Mouse (Mus musculus): ENCODE data around the gene Trim50. TPM values are rescaled to one million over a fixed set of nuclear protein-coding genes. Genes with fewer than 3 reads are reported as not detected.
"Not testable (repeated sequence)": the region's sequence is repeated elsewhere in the genome, so short reads cannot be mapped to it uniquely, and the experiment has no call there.

Gene Trim50
- polyA plus RNA-seq, 1 experiment from 2014 or later: not detected

DNA sequence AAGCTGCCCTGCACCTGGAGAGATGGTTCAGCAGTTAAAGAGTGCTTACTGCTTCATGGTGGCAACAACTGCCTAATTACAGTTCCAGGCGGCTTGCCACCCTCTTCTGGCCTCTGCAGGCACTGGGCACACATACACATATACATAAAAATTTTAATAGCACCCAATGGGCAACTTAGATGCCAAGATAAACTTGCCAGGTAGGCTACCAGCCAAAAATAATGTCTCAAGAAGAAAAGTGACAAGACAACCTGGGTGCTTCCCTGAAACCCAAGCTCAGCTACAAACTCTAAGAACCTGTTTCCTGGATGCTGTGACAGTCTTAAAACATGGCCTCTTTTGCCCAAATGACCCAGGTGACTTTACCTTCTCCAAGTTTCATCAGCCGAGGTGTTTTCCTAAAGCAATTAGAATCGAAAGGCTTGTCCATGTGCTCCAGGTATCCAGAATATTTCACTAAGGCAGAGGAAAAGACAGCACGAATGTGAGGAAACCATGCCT is 5.5 kb upstream of the Trim50 start:
- H3K4me3 ChIP-seq: no peak overlapping the region
- WGBS: 67% methylated on average over 4 of the region's 4 CpGs
- H3K4me2 ChIP-seq: no peak overlapping the region
- no peak overlapping the region for H3K9ac ChIP-seq
- no peaks in the 10 kb centered on the region for H3K36me3 ChIP-seq
- no peaks in the 10 kb centered on the region for H3K4me1 ChIP-seq (replicated peaks)
- no peaks in the 10 kb centered on the region for H3K27me3 ChIP-seq
- no peaks in the 10 kb centered on the region for H3K9me3 ChIP-seq
- no peak for ATAC-seq (ENCODE audit: low FRiP score, low read depth)
- no peak overlapping the region for H3K27ac ChIP-seq (replicated peaks)

GRCm38 (mm10) chr5:135349862-135350261 is 3.2 kb upstream of the Trim50 start, which contains the start of gene Fkbp6:
Gene Fkbp6 (minus strand): TSS chr5:135350044.
- H3K9ac ChIP-seq: no peak within 1 kb of the TSS
- no peaks in the 10 kb centered on the region for H3K4me1 ChIP-seq (replicated peaks)
- ATAC-seq (ENCODE audit: low FRiP score, low read depth): no peak
- H3K27me3 ChIP-seq: 0 out of 2 replicates have a peak, but pooled peaks cover 3% of the 10 kb centered on the region
- no peak within 1 kb of the TSS for H3K4me3 ChIP-seq
- H3K36me3 ChIP-seq: no peaks in the 10 kb centered on the region
- 87% methylated on average over 35 of the region's 35 CpGs for WGBS
- H3K4me2 ChIP-seq: no peak within 1 kb of the TSS
- no peak within 1 kb of the TSS for H3K27ac ChIP-seq (replicated peaks)
- H3K9me3 ChIP-seq: no peaks in the 10 kb centered on the region

- 0 out of 2 replicates have a peak, but pooled peaks cover 3% of the 10 kb centered on the region for H3K27me3 ChIP-seq
- H3K9me3 ChIP-seq: no peaks in the 10 kb centered on the region
- no peak for ATAC-seq (ENCODE audit: low FRiP score, low read depth)
- WGBS: 87% methylated on average over 13 of the region's 13 CpGs
- no peak overlapping the region for H3K27ac ChIP-seq (replicated peaks)
- no peaks in the 10 kb centered on the region for H3K36me3 ChIP-seq
- H3K4me1 ChIP-seq (replicated peaks): no peaks in the 10 kb centered on the region
- H3K9ac ChIP-seq: no peak overlapping the region
- no peak overlapping the region for H3K4me2 ChIP-seq
- H3K4me3 ChIP-seq: no peak overlapping the region
Observed at GRCm38 (mm10) chr5:135351606-135352005, 1.5 kb upstream of the Trim50 start.

GRCm38 (mm10) chr5:135353564-135353963 is 469 bp downstream of the Trim50 start:
- no peak for ATAC-seq (ENCODE audit: low FRiP score, low read depth)
- no peak overlapping the region for H3K4me3 ChIP-seq
- WGBS: 19% methylated on average over 20 of the region's 20 CpGs

DNA sequence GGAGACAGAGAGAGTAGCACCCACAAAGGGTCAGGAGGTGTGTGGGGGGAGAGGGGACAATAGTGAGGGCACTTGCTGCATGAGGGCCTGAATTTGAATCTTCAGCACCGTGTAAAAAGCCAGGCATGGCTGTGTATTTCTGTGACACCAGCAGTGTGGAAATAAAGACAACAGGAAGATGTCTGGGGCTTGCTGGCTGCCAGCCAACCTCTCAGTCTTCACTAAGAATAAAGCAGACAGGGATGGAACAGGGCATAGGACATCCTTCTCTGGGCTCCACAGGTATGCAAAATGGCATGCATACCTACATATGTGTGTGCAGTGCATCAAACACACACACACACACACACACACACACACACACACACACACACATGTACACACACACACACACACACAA is 3.0 kb downstream of the Trim50 start:
- Histone ChIP-seq H3K4me1 (replicated peaks) (no peaks in the 10 kb centered on the region), H3K36me3 (no peaks in the 10 kb centered on the region), H3K27me3 (0 out of 2 replicates have a peak, but pooled peaks cover 3% of the 10 kb centered on the region), H3K9me3 (peaks cover 4% of the 10 kb centered on the region; the same call in 1 of the 2 replicates), H3K27ac (replicated peaks) (no peak overlapping the region), H3K9ac (no peak overlapping the region), H3K4me2 (no peak overlapping the region), H3K4me3 (no peak overlapping the region)
- WGBS: 39% methylated on average over 1 of the region's 1 CpGs
- no peak for ATAC-seq (ENCODE audit: low FRiP score, low read depth)

More at GRCm38 (mm10) chr5:135353564-135353963, 469 bp downstream of the Trim50 start:
- peaks cover 4% of the 10 kb centered on the region; the same call in 1 of the 2 replicates for H3K9me3 ChIP-seq
- H3K4me2 ChIP-seq: no peak overlapping the region
- no peak overlapping the region for H3K9ac ChIP-seq
- 0 out of 2 replicates have a peak, but pooled peaks cover 3% of the 10 kb centered on the region for H3K27me3 ChIP-seq
- H3K27ac ChIP-seq (replicated peaks): no peak overlapping the region
- H3K4me1 ChIP-seq (replicated peaks): no peaks in the 10 kb centered on the region
- no peaks in the 10 kb centered on the region for H3K36me3 ChIP-seq

GRCm38 (mm10) chr5:135357556-135357955 is 4.5 kb downstream of the Trim50 start:
- no peaks in the 10 kb centered on the region for H3K4me1 ChIP-seq (replicated peaks)
- H3K4me2 ChIP-seq: no peak overlapping the region
- no peak overlapping the region for H3K27ac ChIP-seq (replicated peaks)
- no peak overlapping the region for H3K9ac ChIP-seq
- ATAC-seq (ENCODE audit: low FRiP score, low read depth): no peak
- 92% methylated on average over 2 of the region's 2 CpGs for WGBS
- H3K36me3 ChIP-seq: no peaks in the 10 kb centered on the region
- 0 out of 2 replicates have a peak, but pooled peaks cover 3% of the 10 kb centered on the region for H3K27me3 ChIP-seq
- H3K9me3 ChIP-seq: peaks cover 4% of the 10 kb centered on the region; the same call in 1 of the 2 replicates
- no peak overlapping the region for H3K4me3 ChIP-seq

GRCm38 (mm10) chr5:135359772-135360171 is 6.7 kb downstream of the Trim50 start:
- Histone ChIP-seq H3K4me2 (no peak overlapping the region), H3K36me3 (no peaks in the 10 kb centered on the region), H3K4me1 (replicated peaks) (no peaks in the 10 kb centered on the region), H3K9ac (no peak overlapping the region), H3K27me3 (no peaks in the 10 kb centered on the region), H3K9me3 (peaks cover 4% of the 10 kb centered on the region; the same call in 1 of the 2 replicates), H3K27ac (replicated peaks) (no peak overlapping the region), H3K4me3 (no peak overlapping the region)
- no peak for ATAC-seq (ENCODE audit: low FRiP score, low read depth)
- WGBS: 93% methylated on average over 2 of the region's 2 CpGs

DNA sequence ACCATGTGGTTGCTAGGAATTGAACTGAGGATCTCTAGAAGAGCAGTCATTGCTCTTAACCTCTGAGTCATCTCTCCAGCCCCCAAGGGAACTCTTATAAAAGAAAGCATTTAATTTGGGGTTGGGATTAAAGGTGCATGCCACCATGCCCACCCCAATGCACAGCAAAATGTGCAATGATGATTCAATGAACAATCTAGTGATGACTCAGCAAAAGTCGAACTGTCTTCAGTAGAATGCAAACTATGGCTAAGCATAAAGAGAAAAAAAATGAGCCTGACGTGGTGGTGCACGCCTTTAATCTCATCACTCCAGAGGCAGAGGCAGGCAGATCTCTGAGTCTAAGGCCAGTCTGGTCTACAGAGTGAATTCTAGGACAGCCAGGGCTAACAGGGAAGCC is 9.5 kb downstream of the Trim50 start:
- no peaks in the 10 kb centered on the region for H3K36me3 ChIP-seq
- no peak overlapping the region for H3K9ac ChIP-seq
- H3K4me2 ChIP-seq: no peak overlapping the region
- no peak overlapping the region for H3K4me3 ChIP-seq
- H3K27me3 ChIP-seq: no peaks in the 10 kb centered on the region
- WGBS: 88% methylated on average over 3 of the region's 3 CpGs
- ATAC-seq (ENCODE audit: low FRiP score, low read depth): no peak
- no peaks in the 10 kb centered on the region for H3K4me1 ChIP-seq (replicated peaks)
- H3K27ac ChIP-seq (replicated peaks): no peak overlapping the region
- H3K9me3 ChIP-seq: peaks cover 2% of the 10 kb centered on the region; the same call in 1 of the 2 replicates

DNA sequence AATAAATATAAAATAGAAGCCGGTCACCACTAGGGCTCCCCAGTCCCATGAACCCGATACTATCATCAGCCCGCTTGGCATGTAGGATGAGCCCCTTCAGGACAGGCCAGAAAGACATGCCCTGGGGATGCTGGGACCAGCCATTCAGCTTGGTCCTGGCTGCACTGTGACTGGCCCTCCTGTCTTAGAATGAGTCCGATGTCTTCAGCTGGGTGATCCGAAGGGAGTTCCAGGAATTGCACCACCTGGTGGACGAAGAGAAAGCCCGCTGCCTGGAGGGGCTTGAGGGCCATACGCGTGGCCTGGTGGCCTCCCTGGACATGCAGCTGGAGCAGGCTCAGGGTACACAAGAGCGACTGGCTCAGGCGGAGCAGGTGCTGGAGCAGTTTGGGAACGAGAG is 10.4 kb downstream of the Trim50 start:
- no peak overlapping the region for H3K9ac ChIP-seq
- H3K27me3 ChIP-seq: no peaks in the 10 kb centered on the region
- H3K4me1 ChIP-seq (replicated peaks): no peaks in the 10 kb centered on the region
- WGBS: 29% methylated on average over 12 of the region's 12 CpGs
- ATAC-seq (ENCODE audit: low FRiP score, low read depth): no peak
- no peak overlapping the region for H3K27ac ChIP-seq (replicated peaks)
- no peak overlapping the region for H3K4me3 ChIP-seq
- H3K9me3 ChIP-seq: no peaks in the 10 kb centered on the region
- no peaks in the 10 kb centered on the region for H3K36me3 ChIP-seq
- no peak overlapping the region for H3K4me2 ChIP-seq

DNA sequence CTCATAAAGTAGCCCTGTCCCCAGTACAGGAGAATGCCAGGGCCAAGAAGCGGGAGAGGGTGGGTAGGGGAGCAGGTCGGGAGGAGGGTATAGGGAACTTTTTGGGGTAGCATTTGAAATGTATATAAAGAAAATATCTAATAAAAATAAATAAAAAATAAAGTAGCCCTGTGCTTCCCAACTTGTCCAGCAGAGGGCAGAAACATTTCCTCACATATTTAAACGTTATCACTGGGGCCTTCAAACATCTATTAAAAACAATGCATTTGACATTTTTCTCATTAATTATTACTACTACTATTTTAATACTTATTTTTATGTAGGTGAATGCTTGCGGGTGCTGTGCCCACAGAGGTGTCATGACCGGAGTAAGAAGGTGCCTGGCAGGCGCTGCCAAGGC is 14.7 kb downstream of the Trim50 start:
- Histone ChIP-seq H3K4me1 (replicated peaks) (peaks cover 18% of the 10 kb centered on the region), H3K27ac (replicated peaks) (no peak overlapping the region), H3K9me3 (no peaks in the 10 kb centered on the region), H3K36me3 (peaks cover 16% of the 10 kb centered on the region), H3K4me2 (no peak overlapping the region), H3K9ac (no peak overlapping the region), H3K27me3 (no peaks in the 10 kb centered on the region), H3K4me3 (no peak overlapping the region)
- 47% methylated on average over 6 of the region's 6 CpGs for WGBS
- ATAC-seq (ENCODE audit: low FRiP score, low read depth): no peak

DNA sequence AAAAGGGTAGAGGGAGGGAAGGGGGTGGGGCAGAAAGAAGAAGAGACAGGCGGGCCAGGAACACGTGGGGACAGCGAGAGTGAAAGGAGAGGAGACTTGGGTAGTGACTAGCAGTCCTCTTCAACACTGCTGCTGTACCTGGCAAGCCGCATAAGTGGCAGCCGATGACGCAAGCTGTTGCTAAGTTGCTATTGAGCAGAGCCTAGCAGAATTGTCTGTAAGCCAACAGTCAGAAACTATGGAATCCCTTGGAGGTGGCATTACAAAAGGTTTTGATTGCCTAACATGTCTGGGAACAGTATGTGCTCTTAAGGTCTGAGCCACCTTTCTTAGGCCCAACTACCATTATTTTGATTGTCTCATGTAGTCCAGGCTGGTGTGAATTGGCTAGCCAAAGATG is 15.2 kb downstream of the Trim50 start:
- Histone ChIP-seq H3K4me3 (no peak overlapping the region), H3K9me3 (no peaks in the 10 kb centered on the region), H3K9ac (no peak overlapping the region), H3K4me2 (no peak overlapping the region), H3K27me3 (no peaks in the 10 kb centered on the region), H3K27ac (replicated peaks) (no peak overlapping the region), H3K36me3 (peaks cover 19% of the 10 kb centered on the region), H3K4me1 (replicated peaks) (peaks cover 18% of the 10 kb centered on the region)
- ATAC-seq (ENCODE audit: low FRiP score, low read depth): no peak
- WGBS: 78% methylated on average over 6 of the region's 6 CpGs

- 66% methylated on average over 9 of the region's 9 CpGs for WGBS
- Histone ChIP-seq H3K27ac (replicated peaks) (peak overlapping the region; percentile 84; the same call in 1 of the 2 replicates), H3K9ac (peak overlapping the region; percentile 79), H3K4me1 (replicated peaks) (peaks cover 18% of the 10 kb centered on the region), H3K4me3 (peak overlapping the region; percentile 97), H3K36me3 (peaks cover 27% of the 10 kb centered on the region), H3K4me2 (peak overlapping the region; percentile 89)
- H3K9me3 ChIP-seq; H3K27me3 ChIP-seq; ATAC-seq (ENCODE audit: low FRiP score, low read depth): not testable (repeated sequence)
Observed at GRCm38 (mm10) chr5:135369196-135369595, 16.1 kb downstream of the Trim50 start.

Data from hindbrain, embryonic 15.5 days (tissue).